Mouse (Mus musculus): Measurements from ENCODE around the gene Zbtb49. TPM values are rescaled to one million over a fixed set of nuclear protein-coding genes. Genes with fewer than 3 reads are reported as not detected.

Gene Zbtb49
- polyA plus RNA-seq, 1 experiment from 2014 or later = 18.7 TPM

- no peak for ATAC-seq (ENCODE audit: insufficient number of reproducible peaks, insufficient read depth, low FRiP score, low TSS enrichment)
- Histone ChIP-seq H3K9ac (no peak overlapping the region), H3K4me1 (0 out of 2 replicates have a peak, but pooled peaks cover 3% of the 10 kb centered on the region), H3K27ac (no peak overlapping the region), H3K9me3 (no peaks in the 10 kb centered on the region), H3K4me3 (no peak overlapping the region), H3K27me3 (no peaks in the 10 kb centered on the region), H3K36me3 (peaks cover 31% of the 10 kb centered on the region), H3K4me2 (replicated peaks) (no peak overlapping the region)
- 93% methylated on average over 2 of the region's 2 CpGs for WGBS
Measured at GRCm38 (mm10) chr5:38236627-38237026, 16.4 kb upstream of the Zbtb49 start.

DNA sequence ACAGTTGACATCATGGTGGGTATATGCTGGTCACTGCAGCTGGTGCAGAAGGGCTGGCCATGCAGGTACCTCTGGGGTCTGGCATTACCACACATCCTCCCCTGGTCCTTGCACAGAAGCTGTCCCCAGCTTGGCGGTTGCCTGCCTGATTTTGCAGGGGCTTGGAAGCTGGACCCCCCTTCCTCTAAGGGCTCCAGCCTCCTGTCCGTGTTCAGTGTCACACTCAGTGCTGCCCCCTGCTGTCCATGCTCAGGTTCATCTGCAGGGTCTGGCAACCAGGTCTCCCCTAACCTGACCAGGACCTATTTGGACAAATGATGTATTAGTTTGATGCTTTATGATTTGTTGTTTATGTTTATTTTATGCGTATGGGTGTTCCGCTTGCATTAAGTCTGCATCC is 15.2 kb upstream of the Zbtb49 start:
- Histone ChIP-seq H3K27ac (no peak overlapping the region), H3K36me3 (peaks cover 43% of the 10 kb centered on the region), H3K27me3 (no peaks in the 10 kb centered on the region), H3K9ac (no peak overlapping the region), H3K4me1 (no peaks in the 10 kb centered on the region), H3K4me3 (no peak overlapping the region), H3K9me3 (no peaks in the 10 kb centered on the region), H3K4me2 (replicated peaks) (no peak overlapping the region)
- ATAC-seq (ENCODE audit: insufficient number of reproducible peaks, insufficient read depth, low FRiP score, low TSS enrichment) = no peak
- WGBS = 65% methylated on average over 4 of the region's 4 CpGs

- WGBS = under 1% methylated on average over 35 of the region's 35 CpGs
- Histone ChIP-seq H3K9me3 (no peaks in the 10 kb centered on the region), H3K9ac (peak overlapping the region; percentile 67), H3K4me1 (peaks cover 20% of the 10 kb centered on the region), H3K27ac (peak overlapping the region; percentile 69), H3K4me2 (replicated peaks) (peak overlapping the region; percentile 90), H3K27me3 (no peaks in the 10 kb centered on the region), H3K36me3 (peaks cover 28% of the 10 kb centered on the region), H3K4me3 (peak overlapping the region; percentile 89)
- peak; percentile 71 for ATAC-seq (ENCODE audit: insufficient number of reproducible peaks, insufficient read depth, low FRiP score, low TSS enrichment)
Measured at GRCm38 (mm10) chr5:38219771-38220307, 418 bp downstream of the Zbtb49 start.

GRCm38 (mm10) chr5:38213009-38213408 is 7.2 kb downstream of the Zbtb49 start:
- H3K9me3 ChIP-seq = no peaks in the 10 kb centered on the region
- ATAC-seq (ENCODE audit: insufficient number of reproducible peaks, insufficient read depth, low FRiP score, low TSS enrichment) = no peak
- H3K36me3 ChIP-seq = peaks cover 72% of the 10 kb centered on the region
- H3K4me2 ChIP-seq (replicated peaks) = no peak overlapping the region
- H3K9ac ChIP-seq = no peak overlapping the region
- WGBS = 47% methylated on average over 6 of the region's 6 CpGs
- 0 out of 2 replicates have a peak overlapping the region, but pooled peaks have one; percentile 36 for H3K27ac ChIP-seq
- H3K4me3 ChIP-seq = no peak overlapping the region
- no peaks in the 10 kb centered on the region; the same call in 1 of the 2 replicates for H3K4me1 ChIP-seq
- H3K27me3 ChIP-seq = no peaks in the 10 kb centered on the region

GRCm38 (mm10) chr5:38211691-38212090 is 8.6 kb downstream of the Zbtb49 start:
- Histone ChIP-seq H3K9me3 (no peaks in the 10 kb centered on the region), H3K27ac (no peak overlapping the region), H3K4me1 (no peaks in the 10 kb centered on the region; the same call in 1 of the 2 replicates), H3K36me3 (peaks cover 68% of the 10 kb centered on the region), H3K9ac (no peak overlapping the region), H3K4me2 (replicated peaks) (no peak overlapping the region), H3K27me3 (no peaks in the 10 kb centered on the region), H3K4me3 (no peak overlapping the region)
- no peak for ATAC-seq (ENCODE audit: insufficient number of reproducible peaks, insufficient read depth, low FRiP score, low TSS enrichment)
- 91% methylated on average over 8 of the region's 8 CpGs for WGBS

GRCm38 (mm10) chr5:38208985-38209384 is 11.3 kb downstream of the Zbtb49 start:
- no peak overlapping the region for H3K9ac ChIP-seq
- H3K27me3 ChIP-seq = no peaks in the 10 kb centered on the region
- H3K27ac ChIP-seq = no peak overlapping the region
- ATAC-seq (ENCODE audit: insufficient number of reproducible peaks, insufficient read depth, low FRiP score, low TSS enrichment) = no peak
- H3K36me3 ChIP-seq = peaks cover 61% of the 10 kb centered on the region
- no peak overlapping the region for H3K4me3 ChIP-seq
- no peak overlapping the region for H3K4me2 ChIP-seq (replicated peaks)
- H3K9me3 ChIP-seq = no peaks in the 10 kb centered on the region
- no peaks in the 10 kb centered on the region; the same call in 1 of the 2 replicates for H3K4me1 ChIP-seq
- 64% methylated on average over 8 of the region's 8 CpGs for WGBS

DNA sequence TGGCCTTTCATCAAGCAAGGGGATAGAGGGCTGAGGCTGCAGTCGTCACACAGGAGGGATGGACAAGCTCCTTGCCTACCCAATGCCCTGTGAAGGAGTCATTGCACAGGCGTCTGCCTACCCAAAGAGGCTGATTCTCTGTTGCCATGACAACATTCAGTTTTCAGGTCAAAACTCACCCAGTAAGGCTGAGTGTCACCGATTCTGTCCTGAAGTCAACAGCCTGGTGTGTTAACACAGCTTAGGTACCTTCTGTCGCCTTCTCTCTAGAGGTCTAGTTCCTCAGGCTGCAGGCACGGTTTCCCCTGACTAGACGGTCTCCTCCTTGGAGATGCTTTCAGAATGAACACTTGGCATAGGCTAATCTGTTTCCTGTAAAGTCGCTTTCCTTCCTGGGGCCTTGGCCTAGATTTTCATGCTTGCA is 14.9 kb downstream of the Zbtb49 start:
- H3K36me3 ChIP-seq = peaks cover 66% of the 10 kb centered on the region
- ATAC-seq (ENCODE audit: insufficient number of reproducible peaks, insufficient read depth, low FRiP score, low TSS enrichment) = no peak
- no peak overlapping the region for H3K27ac ChIP-seq
- H3K4me1 ChIP-seq = no peaks in the 10 kb centered on the region
- no peak overlapping the region for H3K9ac ChIP-seq
- H3K4me2 ChIP-seq (replicated peaks) = no peak overlapping the region
- no peaks in the 10 kb centered on the region for H3K27me3 ChIP-seq
- 85% methylated on average over 7 of the region's 7 CpGs for WGBS
- H3K4me3 ChIP-seq = no peak overlapping the region
- no peaks in the 10 kb centered on the region for H3K9me3 ChIP-seq

- 95% methylated on average over 2 of the region's 2 CpGs for WGBS
- no peak overlapping the region for H3K27ac ChIP-seq
- H3K27me3 ChIP-seq = no peaks in the 10 kb centered on the region
- no peak overlapping the region for H3K4me3 ChIP-seq
- no peaks in the 10 kb centered on the region for H3K9me3 ChIP-seq
- no peaks in the 10 kb centered on the region for H3K4me1 ChIP-seq
- no peak for ATAC-seq (ENCODE audit: insufficient number of reproducible peaks, insufficient read depth, low FRiP score, low TSS enrichment)
- H3K4me2 ChIP-seq (replicated peaks) = no peak overlapping the region
- H3K9ac ChIP-seq = no peak overlapping the region
- H3K36me3 ChIP-seq = peaks cover 48% of the 10 kb centered on the region
Measured at GRCm38 (mm10) chr5:38199686-38200085, 20.6 kb downstream of the Zbtb49 start.

DNA sequence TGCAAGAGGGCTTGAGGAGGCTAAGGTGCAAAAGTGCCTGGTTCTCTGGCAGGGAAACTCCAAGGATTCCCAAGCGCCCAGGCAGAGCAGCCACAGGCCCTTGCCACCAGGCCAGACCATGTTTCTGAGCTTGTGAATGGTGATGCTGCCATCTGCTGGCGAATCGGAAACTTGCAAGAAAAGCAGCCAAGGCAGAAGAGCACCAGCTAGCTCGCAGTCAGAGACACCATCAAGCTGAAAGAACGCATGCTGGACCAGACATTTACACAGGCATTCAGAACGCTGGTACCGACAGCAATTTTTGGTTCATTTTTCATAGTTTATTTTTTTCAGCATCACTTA is 22.8 kb downstream of the Zbtb49 start:
- H3K9me3 ChIP-seq = no peaks in the 10 kb centered on the region
- no peak overlapping the region for H3K4me3 ChIP-seq
- no peak overlapping the region for H3K9ac ChIP-seq
- H3K4me2 ChIP-seq (replicated peaks) = no peak overlapping the region
- no peaks in the 10 kb centered on the region for H3K4me1 ChIP-seq
- 13% methylated on average over 7 of the region's 7 CpGs for WGBS
- ATAC-seq (ENCODE audit: insufficient number of reproducible peaks, insufficient read depth, low FRiP score, low TSS enrichment) = no peak
- no peaks in the 10 kb centered on the region for H3K27me3 ChIP-seq
- peaks cover 26% of the 10 kb centered on the region for H3K36me3 ChIP-seq
- H3K27ac ChIP-seq = no peak overlapping the region

GRCm38 (mm10) chr5:38196821-38197481 is 23.3 kb downstream of the Zbtb49 start:
- ATAC-seq (ENCODE audit: insufficient number of reproducible peaks, insufficient read depth, low FRiP score, low TSS enrichment) = no peak
- no peak overlapping the region for H3K4me3 ChIP-seq
- peaks cover 21% of the 10 kb centered on the region for H3K36me3 ChIP-seq
- H3K27ac ChIP-seq = no peak overlapping the region
- H3K27me3 ChIP-seq = no peaks in the 10 kb centered on the region
- H3K4me1 ChIP-seq = no peaks in the 10 kb centered on the region
- H3K9me3 ChIP-seq = no peaks in the 10 kb centered on the region
- no peak overlapping the region for H3K4me2 ChIP-seq (replicated peaks)
- 77% methylated on average over 5 of the region's 5 CpGs for WGBS
- H3K9ac ChIP-seq = no peak overlapping the region

DNA sequence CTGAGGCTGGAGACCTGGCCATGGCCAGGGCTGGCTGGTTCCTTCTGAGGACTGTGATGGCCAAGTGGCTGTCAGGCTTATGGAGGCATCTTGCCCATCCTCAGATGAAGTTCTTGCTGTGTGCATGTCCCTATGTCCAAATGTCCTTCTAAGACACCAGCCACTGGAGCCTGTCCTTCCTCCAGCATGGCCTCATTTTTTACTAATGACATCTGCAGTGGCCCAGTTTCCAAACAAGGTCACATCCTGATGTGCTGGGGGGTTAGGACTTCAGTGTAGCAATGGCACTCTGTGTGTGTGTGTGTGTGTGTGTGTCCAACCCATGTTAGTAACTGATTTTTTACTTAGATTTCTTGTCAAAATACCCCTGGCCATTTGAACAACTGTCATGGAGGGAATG is 24.3 kb downstream of the Zbtb49 start:
- no peak for ATAC-seq (ENCODE audit: insufficient number of reproducible peaks, insufficient read depth, low FRiP score, low TSS enrichment)
- no peak overlapping the region for H3K4me2 ChIP-seq (replicated peaks)
- no peaks in the 10 kb centered on the region for H3K4me1 ChIP-seq
- peaks cover 11% of the 10 kb centered on the region; the same call in 1 of the 2 replicates for H3K36me3 ChIP-seq
- H3K27me3 ChIP-seq = no peaks in the 10 kb centered on the region
- H3K9me3 ChIP-seq = no peaks in the 10 kb centered on the region
- H3K27ac ChIP-seq = no peak overlapping the region
- H3K9ac ChIP-seq = no peak overlapping the region
- no peak overlapping the region for H3K4me3 ChIP-seq

DNA sequence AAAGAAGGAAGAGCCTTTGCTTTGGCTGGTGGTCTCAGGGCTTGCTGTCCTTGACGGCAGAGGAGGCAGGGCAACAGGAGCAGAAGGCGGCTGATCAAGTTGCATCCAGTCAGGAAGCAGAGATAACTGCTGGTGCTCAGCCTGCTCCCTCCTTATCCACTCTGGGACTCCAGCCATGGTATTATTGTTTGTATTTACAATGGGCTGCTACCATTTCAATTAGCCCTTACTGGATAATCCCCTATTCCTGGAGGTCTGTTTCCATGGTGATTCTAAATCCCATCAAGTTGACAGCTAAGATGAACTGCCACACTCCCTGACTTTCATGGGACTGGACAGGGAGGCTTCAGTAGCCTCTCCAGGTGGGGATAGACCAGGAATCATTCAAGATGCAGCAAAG is 25.3 kb downstream of the Zbtb49 start:
- 36% methylated on average over 2 of the region's 2 CpGs for WGBS
- ATAC-seq (ENCODE audit: insufficient number of reproducible peaks, insufficient read depth, low FRiP score, low TSS enrichment) = no peak
- peaks cover 3% of the 10 kb centered on the region; the same call in 1 of the 2 replicates for H3K36me3 ChIP-seq

More for the DNA sequence above, 25.3 kb downstream of the Zbtb49 start:
- no peak overlapping the region for H3K9ac ChIP-seq
- no peaks in the 10 kb centered on the region for H3K27me3 ChIP-seq
- H3K4me2 ChIP-seq (replicated peaks) = no peak overlapping the region
- H3K9me3 ChIP-seq = no peaks in the 10 kb centered on the region
- H3K4me1 ChIP-seq = no peaks in the 10 kb centered on the region
- H3K27ac ChIP-seq = no peak overlapping the region
- no peak overlapping the region for H3K4me3 ChIP-seq
